Mouse (Mus musculus) megakaryocyte-erythroid progenitor cell, adult 5 weeks (primary cell): Measurements from ENCODE around the gene Slc15a3. TPM values are rescaled to one million over a fixed set of nuclear protein-coding genes. Genes with fewer than 3 reads are reported as not detected.

Experiments used
- polyA plus RNA-seq: library from polyadenylated mRNA; stranded (reverse); fragments of >175 nt; gene quantifications from 2 replicates; pipeline ENCODE4 v1.2.3, GENCODE M21; 2012

Gene Slc15a3
- 2.4 and 2.5 TPM in 2 replicates for polyA plus RNA-seq

DNA sequence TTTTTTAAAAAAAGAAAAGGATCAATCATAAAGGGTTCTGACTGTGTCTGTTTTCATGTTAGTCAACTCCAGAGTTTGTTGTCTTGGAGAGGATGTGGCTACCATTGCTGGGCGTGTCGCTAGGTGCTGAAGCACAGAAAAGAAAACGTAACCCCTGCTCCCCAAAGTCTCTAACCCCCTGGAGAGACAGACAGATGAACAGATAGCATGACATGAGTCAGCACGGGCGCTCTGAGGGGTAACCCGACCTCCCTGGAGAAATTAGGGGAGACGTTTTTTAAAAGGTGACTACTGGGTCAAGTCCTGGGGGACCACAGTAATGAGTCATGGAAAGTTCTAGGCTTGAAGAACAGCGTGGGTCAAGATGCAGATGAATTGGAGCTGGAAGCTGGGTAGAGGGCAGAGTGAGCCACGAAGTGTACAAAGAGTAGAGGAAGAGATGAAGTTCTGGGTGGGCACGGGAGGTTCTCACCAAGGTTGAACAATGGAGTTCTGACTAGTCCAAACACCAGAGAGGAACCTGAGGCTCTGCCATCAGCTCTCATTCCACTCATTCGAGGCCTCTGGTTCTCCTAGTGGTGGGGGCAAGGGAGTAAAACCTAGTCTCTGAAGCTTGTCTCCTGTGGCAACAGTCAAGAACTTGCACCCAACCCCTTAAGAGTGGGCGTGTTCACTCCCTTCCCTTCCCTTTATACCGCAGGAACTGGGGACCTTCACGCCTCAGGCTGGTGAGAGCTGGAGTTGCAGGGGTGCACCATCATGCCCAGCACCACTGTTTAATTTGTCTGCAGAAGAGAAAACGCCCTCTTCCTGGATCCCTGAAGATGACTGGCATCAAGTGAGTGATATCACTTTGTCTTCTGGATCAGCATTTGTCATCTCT, at the start of gene Slc15a3:
Gene Slc15a3, plus strand, starts transcription at position 718 of the 883 bp plus-strand sequence.

DNA sequence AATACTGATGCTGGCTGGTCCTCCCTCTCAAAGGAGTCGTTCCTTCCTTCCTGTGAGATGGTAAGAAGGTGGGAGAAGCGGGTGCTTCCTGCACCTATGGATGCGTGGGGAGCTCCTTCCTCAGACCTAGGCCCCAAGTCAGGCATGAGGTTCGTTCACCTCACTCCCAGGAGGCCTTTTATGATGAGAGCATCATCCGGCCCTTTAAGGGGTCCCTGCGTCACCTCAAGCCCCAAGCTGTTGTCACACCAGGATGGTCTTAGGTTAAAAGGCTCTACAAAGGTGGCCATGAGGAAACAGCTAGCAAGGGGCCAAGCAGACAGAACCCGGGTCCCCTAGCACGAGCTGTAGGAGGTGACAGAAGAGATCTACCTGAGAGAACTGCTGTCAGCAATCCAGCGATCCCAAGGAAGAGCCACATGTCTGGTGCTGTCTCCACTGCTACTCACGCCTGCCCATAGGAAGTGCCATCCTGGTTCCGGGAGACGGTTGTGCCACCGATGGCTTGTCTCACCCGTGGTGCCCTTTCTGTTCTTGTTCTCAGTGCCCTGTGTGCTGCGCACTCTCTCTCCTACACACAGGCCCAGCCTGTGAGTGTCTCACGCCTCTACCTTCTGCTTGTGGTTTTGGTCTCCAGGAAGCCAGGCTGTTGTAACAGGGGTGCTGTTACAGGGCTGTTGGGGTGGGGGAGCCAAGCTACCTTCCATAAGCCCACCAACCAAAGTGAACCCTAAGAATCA, 9.9 kb upstream of the Slc15a3 start, which contains the start of gene Cd6:
Gene Cd6, minus strand, starts transcription at position 623 of the 740 bp plus-strand sequence.

DNA sequence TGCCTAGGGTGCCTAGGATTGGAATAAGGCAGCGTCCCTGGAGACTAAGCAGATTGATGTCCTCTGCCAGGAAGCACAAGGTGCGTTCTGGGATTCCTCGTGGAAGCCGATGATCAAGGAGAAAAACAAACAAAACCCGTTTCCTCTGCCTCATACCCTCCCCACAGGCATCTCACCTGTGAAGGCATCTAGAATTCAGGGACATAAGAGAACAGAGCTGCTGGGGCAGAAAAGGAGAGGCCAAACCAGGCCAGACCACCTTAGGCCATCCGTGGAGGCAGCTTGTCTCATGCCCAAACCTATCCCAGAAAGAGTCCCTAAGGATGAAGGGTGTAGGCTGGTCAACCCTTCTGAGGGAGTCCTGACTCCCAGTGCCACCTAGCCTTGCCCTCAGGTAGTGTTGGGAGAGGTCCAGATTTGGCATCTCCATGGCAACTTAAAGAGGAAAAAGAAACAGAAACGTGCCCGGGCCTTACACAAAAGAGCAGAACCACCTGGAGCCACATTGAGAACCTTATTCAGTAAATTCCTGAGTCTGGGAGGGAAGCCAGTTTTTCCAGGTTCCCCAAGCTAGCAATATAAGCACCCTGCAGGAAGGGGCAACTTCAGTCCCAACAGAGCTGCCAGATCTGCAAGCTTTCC, 30.5 kb downstream of the Slc15a3 start, which contains the start of gene Tmem132a:
Gene Tmem132a, minus strand, starts transcription at position 55 of the 642 bp plus-strand sequence.

DNA sequence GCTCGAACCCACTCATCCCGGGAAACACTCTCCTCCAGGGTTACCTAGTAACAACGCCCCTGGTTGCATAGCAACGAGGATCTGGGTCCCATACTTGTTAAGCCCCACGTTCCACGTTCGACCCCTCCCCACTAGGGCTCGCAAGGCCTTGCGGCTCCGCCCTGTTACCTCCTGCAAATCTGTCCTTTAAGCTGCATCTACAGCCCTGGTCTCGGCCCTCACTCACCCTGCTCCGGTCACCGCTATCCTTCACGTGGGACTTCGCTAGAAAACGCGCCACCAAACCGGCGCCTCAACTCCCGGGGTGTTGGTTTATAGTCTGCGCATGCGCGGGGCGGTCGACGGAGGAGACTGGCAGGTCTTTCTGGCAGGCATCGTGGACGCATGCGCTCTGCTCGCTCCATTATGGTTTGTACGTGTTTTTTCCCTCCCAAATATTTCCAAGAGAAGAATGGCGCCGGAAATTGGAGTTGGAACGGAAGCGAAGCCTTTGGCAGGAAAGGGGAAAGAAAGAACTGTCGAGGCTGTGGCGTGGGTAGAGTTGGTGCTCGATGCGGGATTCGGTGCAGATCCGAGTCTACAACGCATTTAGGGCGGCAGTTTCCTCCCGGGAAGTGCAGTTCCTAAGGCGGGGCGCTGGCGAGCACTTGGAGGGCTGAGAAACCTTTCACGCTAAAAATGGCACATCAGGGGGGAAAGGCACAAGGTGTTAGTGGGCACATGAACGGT, 42.1 kb downstream of the Slc15a3 start, which contains the start of gene Tmem109:
Gene Tmem109, minus strand, starts transcription at position 576 of the 729 bp plus-strand sequence.

DNA sequence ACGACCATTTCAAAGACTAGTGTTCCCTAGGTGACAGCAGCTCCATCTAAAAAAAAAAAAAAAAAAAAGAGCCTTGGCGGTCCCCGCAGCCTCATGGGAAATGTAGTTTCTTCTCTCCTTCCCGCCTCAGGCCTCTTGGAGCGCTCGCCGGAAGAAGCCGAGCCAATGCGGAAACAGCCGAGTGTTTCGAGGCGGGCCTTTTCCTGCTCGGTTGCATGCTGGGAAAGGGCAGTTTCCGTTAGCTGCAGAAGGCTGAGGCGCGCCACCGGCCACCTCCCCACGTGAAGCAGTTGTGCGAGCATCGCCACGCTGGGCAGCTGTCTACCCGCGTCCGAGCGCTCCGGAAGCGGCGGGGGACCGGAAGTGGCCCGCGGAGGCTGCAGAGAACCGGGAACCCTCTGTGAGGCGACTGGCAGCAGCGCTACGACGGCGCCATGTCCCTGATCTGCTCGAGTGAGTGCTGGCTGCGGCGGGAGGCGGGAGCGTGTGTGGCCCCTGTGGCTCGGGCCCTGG, 55.5 kb downstream of the Slc15a3 start, which contains the start of gene Prpf19:
Gene Prpf19, plus strand, starts transcription at position 216 of the 513 bp plus-strand sequence.

Other genes with a start within 250 kb of the Slc15a3 start
- 25.0 and 30.9 TPM in 2 replicates for gene Ddb1, start 234.4 kb upstream of the Slc15a3 start, polyA plus RNA-seq
- 6.0 TPM in 2 replicates for gene Tkfc, start 234.1 kb upstream of the Slc15a3 start, polyA plus RNA-seq
- gene Vwce, start 205.5 kb upstream of the Slc15a3 start, polyA plus RNA-seq: 0.22 TPM in 2 replicates
- not detected in 2 replicates for gene Pga5, start 161.7 kb upstream of the Slc15a3 start, polyA plus RNA-seq
- 104 and 113 TPM in 2 replicates for gene Vps37c, start 151.0 kb upstream of the Slc15a3 start, polyA plus RNA-seq
- 0.34 and 0.37 TPM in 2 replicates for gene Cd5, start 100.7 kb upstream of the Slc15a3 start, polyA plus RNA-seq
- 1.1 and 1.6 TPM in 2 replicates for gene Cd6, start 9.7 kb upstream of the Slc15a3 start, polyA plus RNA-seq
- 2.5 and 2.6 TPM in 2 replicates for gene Tmem132a, start 30.2 kb downstream of the Slc15a3 start, polyA plus RNA-seq
- 31.8 and 33.0 TPM in 2 replicates for gene Tmem109, start 42.3 kb downstream of the Slc15a3 start, polyA plus RNA-seq
- gene Prpf19, start 55.5 kb downstream of the Slc15a3 start, polyA plus RNA-seq: 86.3 and 92.4 TPM in 2 replicates
- not detected in 2 replicates for gene Zp1, start 80.9 kb downstream of the Slc15a3 start, polyA plus RNA-seq
- 0.15 and 0.18 TPM in 2 replicates for gene Ptgdr2, start 97.4 kb downstream of the Slc15a3 start, polyA plus RNA-seq
- 56.1 and 58.1 TPM in 2 replicates for gene Ccdc86, start 109.5 kb downstream of the Slc15a3 start, polyA plus RNA-seq
- not detected in 2 replicates for gene Ms4a10, start 134.9 kb downstream of the Slc15a3 start, polyA plus RNA-seq
- not detected in 2 replicates for gene Ms4a15, start 153.5 kb downstream of the Slc15a3 start, polyA plus RNA-seq
- not detected in 2 replicates for gene Ms4a18, start 178.3 kb downstream of the Slc15a3 start, polyA plus RNA-seq
- not detected in 2 replicates for gene Ms4a8a, start 241.4 kb downstream of the Slc15a3 start, polyA plus RNA-seq